In the genomic region with DNA sequence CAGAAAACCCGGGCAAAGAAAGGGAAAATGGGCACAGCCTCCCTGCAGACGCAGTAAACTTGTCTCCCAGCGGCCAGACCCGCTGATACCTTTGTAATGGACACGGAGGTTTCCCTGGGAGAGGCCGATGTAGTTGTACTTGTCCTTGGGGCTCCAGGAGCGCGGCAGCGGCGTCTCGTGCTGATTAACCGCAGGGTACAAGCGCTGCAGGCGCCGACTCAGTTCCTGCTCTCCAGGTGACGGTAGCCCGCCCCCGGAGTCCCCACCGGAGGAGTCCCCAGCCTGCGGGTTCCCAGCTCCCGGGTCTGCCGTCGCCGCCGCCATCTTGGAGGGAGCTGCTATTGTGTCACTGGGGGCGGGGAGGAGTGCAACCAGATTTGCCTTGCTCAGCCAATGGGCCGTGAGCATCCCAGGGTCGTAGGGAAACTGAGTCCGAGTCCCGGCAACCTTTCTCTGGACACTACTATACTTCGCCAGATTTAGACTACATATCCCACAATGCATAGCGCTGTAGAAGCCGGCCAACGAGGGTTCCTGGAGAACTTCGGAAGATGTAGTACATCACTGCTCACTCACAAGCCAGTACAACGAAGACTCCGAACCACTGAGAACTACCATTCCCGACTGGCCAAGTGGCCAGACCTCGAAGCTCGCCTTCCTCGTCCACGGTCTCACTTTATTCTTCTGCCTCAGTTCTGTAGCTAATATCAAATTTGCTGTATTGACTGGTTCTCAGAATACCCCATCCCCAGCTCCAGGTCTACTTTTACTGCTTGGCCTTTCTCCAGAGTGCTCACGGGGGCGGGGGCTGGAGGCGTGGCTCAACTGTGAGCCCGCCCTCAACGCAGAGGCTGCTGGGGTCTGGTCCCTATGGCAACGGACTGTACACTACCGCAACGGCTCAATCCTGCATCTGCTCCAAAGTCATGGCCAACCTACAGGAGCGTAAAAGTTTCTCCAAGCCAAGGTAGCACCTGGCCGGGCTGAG, we compare ENCODE assay signal across 8 mouse cellular contexts. TPM values are rescaled to one million over a fixed set of nuclear protein-coding genes. Genes with fewer than 3 reads are reported as not detected.
DNase-seq lines count a peak whose midpoint lies in the region; ATAC-seq and TF ChIP-seq lines count a peak whose summit lies in the region.

Gene Ranbp10 (minus strand): TSS at position 490 of the 988 bp plus-strand sequence.
Gene Tsnaxip1 (plus strand): TSS at position 871 of the 988 bp plus-strand sequence.

- peak within 1 kb of the TSS; percentile 75 for H3K27ac ChIP-seq in forebrain, embryonic 16.5 days (ENCODE audit: low read length)
- peak within 1 kb of the TSS; percentile 95 for H3K27ac ChIP-seq in layer of hippocampus, adult 2 months
- H3K27ac ChIP-seq in lung, embryonic 14.5 days (ENCODE audit: low read depth): peak within 1 kb of the TSS; percentile 84
- peak within 1 kb of the TSS; percentile 73; the same call in 1 of the 2 replicates for H3K27ac ChIP-seq in olfactory bulb, adult 2 months (ENCODE audit: insufficient read depth, low read depth, low read length)
- peak within 1 kb of the TSS; percentile 7; the same call in 1 of the 2 replicates for H3K27ac ChIP-seq in thymus, adult 2 months (ENCODE audit: control insufficient read depth, insufficient read depth, low read length)

- WGBS in forebrain, embryonic 16.5 days: under 1% methylated on average over 52 of the region's 52 CpGs
- under 1% methylated on average over 52 of the region's 52 CpGs for WGBS in lung, embryonic 14.5 days
- WGBS in olfactory bulb, adult 2 months: under 1% methylated on average over 52 of the region's 52 CpGs
- under 1% methylated on average over 52 of the region's 52 CpGs for WGBS in thymus, adult 2 months

- no peaks in the 10 kb centered on the region for H3K27me3 ChIP-seq in G1E (ENCODE audit: insufficient read depth, low read length)
- no peaks in the 10 kb centered on the region for H3K27me3 ChIP-seq in forebrain, embryonic 16.5 days (replicated peaks; ENCODE audit: control insufficient read depth, insufficient read depth, low read length)
- H3K27me3 ChIP-seq in lung, embryonic 14.5 days (ENCODE audit: insufficient read depth, low read length): no peaks in the 10 kb centered on the region
- H3K27me3 ChIP-seq in thymus, adult 2 months (ENCODE audit: control insufficient read depth, insufficient read depth, low read length): no peaks in the 10 kb centered on the region

- peak within 1 kb of the TSS; percentile 79 for H3K4me3 ChIP-seq in G1E (ENCODE audit: low read depth, low read length)
- H3K4me3 ChIP-seq in forebrain, embryonic 16.5 days (replicated peaks; ENCODE audit: low read length): peak within 1 kb of the TSS; percentile 99
- H3K4me3 ChIP-seq in layer of hippocampus, adult 2 months: peak within 1 kb of the TSS; percentile 88
- H3K4me3 ChIP-seq in lung, embryonic 14.5 days (ENCODE audit: low read depth, low read length): peak within 1 kb of the TSS; percentile 95
- peak within 1 kb of the TSS; percentile 84 for H3K4me3 ChIP-seq in olfactory bulb, adult 2 months (ENCODE audit: insufficient read depth, low read depth, low read length)
- peak within 1 kb of the TSS; percentile 87 for H3K4me3 ChIP-seq in thymus, adult 2 months (ENCODE audit: control insufficient read depth, insufficient read depth, low read length)

- peak within 1 kb of the TSS; percentile 94 for H3K9ac ChIP-seq in forebrain, embryonic 16.5 days (replicated peaks; ENCODE audit: low read depth, low read length)
- H3K9ac ChIP-seq in lung, embryonic 14.5 days: peak within 1 kb of the TSS; percentile 94

- peak; percentile 80 for DNase-seq in G1E (ENCODE audit: low spot score)
- peak; percentile 93 to 99 for DNase-seq in cerebellum, adult 18-20 months
- peak; percentile 89 to 94 for DNase-seq in heart, postnatal 36 days
- DNase-seq in layer of hippocampus, adult 2 months (ENCODE audit: low spot score in 2 of 2): peak; percentile 94 to 99
- DNase-seq in lung, embryonic 14.5 days: peak; percentile 99
- DNase-seq in thymus, adult 2 months: peak; percentile 96

- H3K4me1 ChIP-seq in G1E (ENCODE audit: insufficient read depth, low read depth, low read length): peaks cover 48% of the 10 kb centered on the region
- peaks cover 22% of the 10 kb centered on the region for H3K4me1 ChIP-seq in forebrain, embryonic 16.5 days (replicated peaks; ENCODE audit: control insufficient read depth, insufficient read depth, low read length)
- 0 out of 2 replicates have a peak, but pooled peaks cover 5% of the 10 kb centered on the region for H3K4me1 ChIP-seq in lung, embryonic 14.5 days (ENCODE audit: insufficient read depth)
- H3K4me1 ChIP-seq in olfactory bulb, adult 2 months (ENCODE audit: control insufficient read depth, insufficient read depth, low read length): peaks cover 5% of the 10 kb centered on the region; the same call in 1 of the 2 replicates
- peaks cover 9% of the 10 kb centered on the region; the same call in 1 of the 2 replicates for H3K4me1 ChIP-seq in thymus, adult 2 months (replicated peaks; ENCODE audit: control insufficient read depth, insufficient read depth, low read length)

- peaks cover 33% of the 10 kb centered on the region for H3K36me3 ChIP-seq in G1E (replicated peaks)
- peaks cover 3% of the 10 kb centered on the region; the same call in 1 of the 2 replicates for H3K36me3 ChIP-seq in forebrain, embryonic 16.5 days (ENCODE audit: control insufficient read depth, insufficient read depth)
- H3K36me3 ChIP-seq in lung, embryonic 14.5 days (ENCODE audit: insufficient read depth): peaks cover 31% of the 10 kb centered on the region
- H3K36me3 ChIP-seq in thymus, adult 2 months (ENCODE audit: control insufficient read depth, insufficient read depth, low read length): no peaks in the 10 kb centered on the region; the same call in 1 of the 2 replicates

- TF ChIP-seq CTCF in G1E (IDR thresholded peaks at IDR 0.05; ENCODE audit: low read depth, low read length): no peak
- peak; percentile 19; the same call in 1 of the 2 replicates for TF ChIP-seq CTCF in layer of hippocampus, adult 2 months (conservative IDR thresholded peaks at IDR 0.05)
- no peak for TF ChIP-seq CTCF in lung, embryonic 14.5 days (IDR thresholded peaks at IDR 0.05; ENCODE audit: low read depth)
- no peak for TF ChIP-seq CTCF in olfactory bulb, adult 2 months (IDR thresholded peaks at IDR 0.05; ENCODE audit: insufficient read depth, low read depth, low read length)
- TF ChIP-seq CTCF in thymus, adult 2 months (IDR thresholded peaks at IDR 0.05; ENCODE audit: borderline replicate concordance, control insufficient read depth, extremely low read depth, insufficient read depth, low read length, poor library complexity): 0 out of 2 replicates have a peak, but pooled peaks have one; percentile 29

- no peaks in the 10 kb centered on the region for H3K9me3 ChIP-seq in G1E (replicated peaks)
- no peaks in the 10 kb centered on the region for H3K9me3 ChIP-seq in forebrain, embryonic 16.5 days (ENCODE audit: control insufficient read depth, low read length)
- H3K9me3 ChIP-seq in lung, embryonic 14.5 days (ENCODE audit: low read depth, low read length): no peaks in the 10 kb centered on the region

- intact Hi-C loops in heart, postnatal 36 days (cut with DNase I): no loop called here

- TF ChIP-seq POLR2A in olfactory bulb, adult 2 months (IDR thresholded peaks at IDR 0.05; ENCODE audit: insufficient read depth, low read depth, low read length): peak; percentile 47; the same call in 1 of the 2 replicates
- peak; percentile 86 for TF ChIP-seq POLR2A in thymus, adult 2 months (IDR thresholded peaks at IDR 0.05; ENCODE audit: control insufficient read depth, extremely low read depth, insufficient read depth, low read length, poor library complexity)

- peak; percentile 90 for ATAC-seq in G1E (ENCODE audit: extremely low read depth, insufficient number of reproducible peaks, low FRiP score, poor library complexity, severe bottlenecking)
- ATAC-seq in forebrain, embryonic 16.5 days: peak; percentile 97
- ATAC-seq in lung, embryonic 14.5 days (ENCODE audit: insufficient read depth): peak; percentile 99

- peak within 1 kb of the TSS; percentile 75 for H3K4me2 ChIP-seq in forebrain, embryonic 16.5 days (ENCODE audit: low read length)
- peak within 1 kb of the TSS; percentile 95 for H3K4me2 ChIP-seq in lung, embryonic 14.5 days

RNA-seq across cellular contexts. Expression of gene Ranbp10, which starts in this region (rescaled TPM):
- total RNA-seq in G1E (2014; fragmentation: Nextera tagmentation) (35.6 and 114 TPM in 2 replicates), G1E (2017) (12.5 and 14.3 TPM in 2 replicates)
- 22.1 and 29.3 TPM in 2 replicates for polyA plus RNA-seq in G1E (2012)
- polyA plus RNA-seq in forebrain, embryonic 16.5 days (2015; fragmentation: Nextera tagmentation; extraction: Ambion mirVana): 11.3 and 13.1 TPM in 2 replicates
- 10 to 100 TPM; 19.8 TPM for total RNA-seq in heart, postnatal 36 days (2021)
- total RNA-seq in layer of hippocampus, adult 2 months (2021): 10 to 100 TPM; 25.1 to 27.3 TPM
- polyA plus RNA-seq in lung, embryonic 14.5 days (2014; fragmentation: Nextera tagmentation; extraction: Ambion mirVana): 12.2 and 13.8 TPM in 2 replicates
- not detected in 2 replicates for polyA plus RNA-seq in olfactory bulb, adult 2 months (2012; ENCODE audit: insufficient read depth, insufficient read length, low replicate concordance, missing spikeins)
- 47.1 and 53.0 TPM in 2 replicates for polyA plus RNA-seq in thymus, adult 2 months (2012; rRNA removed)

RNA-seq across cellular contexts. Expression of gene Tsnaxip1, which starts in this region (rescaled TPM):
- total RNA-seq in G1E (2014; fragmentation: Nextera tagmentation) (not detected in 2 replicates), G1E (2017) (0.06 and 0.16 TPM in 2 replicates)
- not detected in 2 replicates for polyA plus RNA-seq in G1E (2012)
- 0.67 and 0.93 TPM in 2 replicates for polyA plus RNA-seq in forebrain, embryonic 16.5 days (2015; fragmentation: Nextera tagmentation; extraction: Ambion mirVana)
- total RNA-seq in heart, postnatal 36 days (2021): not detected
- under 1 TPM; 0.22 to 0.28 TPM for total RNA-seq in layer of hippocampus, adult 2 months (2021)
- 0.09 and 0.11 TPM in 2 replicates for polyA plus RNA-seq in lung, embryonic 14.5 days (2014; fragmentation: Nextera tagmentation; extraction: Ambion mirVana)
- polyA plus RNA-seq in olfactory bulb, adult 2 months (2012; ENCODE audit: insufficient read depth, insufficient read length, low replicate concordance, missing spikeins): not detected in 2 replicates
- 0.05 TPM in 2 replicates for polyA plus RNA-seq in thymus, adult 2 months (2012; rRNA removed)

Comparison
In these comparisons a context has a peak if more than half of its experiments do, and no peak if none do; other contexts are left out.
1. Peak in every context shown above with its lines: DNase-seq, ATAC-seq, H3K4me3 ChIP-seq and H3K27ac ChIP-seq.
2. CTCF ChIP-seq: peak in layer of hippocampus, adult 2 months (single experiment) and thymus, adult 2 months (single experiment); none in G1E (single experiment), lung, embryonic 14.5 days (single experiment) and olfactory bulb, adult 2 months (single experiment).
3. H3K27ac ChIP-seq: peak in every context shown above with its lines; median percentile 95 in layer of hippocampus, adult 2 months; 84 in lung, embryonic 14.5 days; 75 in forebrain, embryonic 16.5 days; 73 in olfactory bulb, adult 2 months; 7 in thymus, adult 2 months.